Mouse (Mus musculus) CH12.LX (cell line): ENCODE measurements at regions not wholly inside any gene's neighbourhood (a gene's known extent, or its start where the extent isn't known, plus 50 kb on each side); places are given as distances from the start of the nearest gene placed in this dataset.
A peak's percentile ranks its signal among the peaks of the same experiment; 100 is the strongest.

Experiments used
- DNase-seq: peaks from one replicate; pipeline ENCODE4 v3.0.0-alpha.2; 2013; ENCODE audit errors: extremely low read depth
- H3K27ac ChIP-seq: 2 replicates; pipeline ENCODE4 v1.5.1; 2012; ENCODE audit warnings: low read depth, mild to moderate bottlenecking, control low read depth, moderate library complexity; ENCODE audit not compliant: insufficient read depth
- H3K27me3 ChIP-seq: replicated peaks from 2 replicates; pipeline ENCODE3; 2012; ENCODE audit warnings: inconsistent platforms
- H3K36me3 ChIP-seq, 2 experiments: replicated peaks in 1 of 2; 2 replicates each; pipeline versions ENCODE3 to v1.6.1; 2012; ENCODE audit warnings: inconsistent platforms in 1 of 2, low read length in 1 of 2, mild to moderate bottlenecking in 1 of 2, mixed read lengths in 1 of 2, moderate library complexity in 1 of 2; ENCODE audit not compliant: control insufficient read depth in 1 of 2, insufficient read depth in 1 of 2
- H3K4me1 ChIP-seq, 2 experiments: 2 replicates each; pipeline ENCODE4 v1.6.1; 2012; ENCODE audit warnings: inconsistent platforms in 1 of 2, moderate library complexity in 1 of 2; ENCODE audit not compliant: insufficient read depth in 2 of 2, control insufficient read depth in 1 of 2
- H3K4me2 ChIP-seq: 2 replicates; pipeline ENCODE4 v1.6.1; 2012; ENCODE audit warnings: low read depth, mild to moderate bottlenecking, control low read depth; ENCODE audit not compliant: poor library complexity, insufficient read depth, severe bottlenecking
- H3K4me3 ChIP-seq, 3 experiments: fragments of 150-350 bp in 1 of 3; sonication (generic) in 1 of 3; replicated peaks in 1 of 3; 2 replicates each; pipeline versions ENCODE3 to v1.5.1; 2011 to 2012; ENCODE audit warnings: low read depth in 2 of 3, low read length in 2 of 3, mild to moderate bottlenecking in 2 of 3, moderate library complexity in 2 of 3, control low read depth in 1 of 3, improper control_type of control experiment in 1 of 3, inconsistent platforms in 1 of 3, mixed read lengths in 1 of 3; ENCODE audit not compliant: poor library complexity in 1 of 3
- H3K79me2 ChIP-seq: replicated peaks from 2 replicates; pipeline ENCODE4 v1.6.1; 2012; ENCODE audit warnings: mild to moderate bottlenecking, moderate library complexity; ENCODE audit not compliant: control insufficient read depth, poor library complexity, insufficient read depth, severe bottlenecking; ENCODE audit errors: extremely low read depth
- H3K9ac ChIP-seq: 2 replicates; pipeline ENCODE4 v1.6.1; 2012; ENCODE audit warnings: low read depth, mild to moderate bottlenecking, control low read depth, moderate library complexity; ENCODE audit not compliant: insufficient read depth
- H3K9me3 ChIP-seq: replicated peaks from 2 replicates; pipeline ENCODE3; 2012; ENCODE audit warnings: low read length, inconsistent platforms, mixed read lengths
- BHLHE40 ChIP-seq: IDR thresholded peaks from 2 replicates; pipeline ENCODE4 v1.6.1; 2011; ENCODE audit warnings: mild to moderate bottlenecking, low read depth, low read length, improper control_type of control experiment
- CHD1 ChIP-seq: IDR thresholded peaks from 2 replicates; pipeline ENCODE4 v1.6.1; 2012; ENCODE audit warnings: low read depth, low read length, improper control_type of control experiment, inconsistent platforms
- CHD2 ChIP-seq: IDR thresholded peaks from 2 replicates; pipeline ENCODE4 v1.6.1; 2011; ENCODE audit warnings: low read length, improper control_type of control experiment
- CTCF ChIP-seq, 2 experiments: IDR thresholded peaks in 1 of 2; conservative IDR thresholded peaks in 1 of 2; 2 replicates each; pipeline ENCODE4 v1.5.1; 2011 to 2012; ENCODE audit warnings: low read depth in 2 of 2, low read length in 2 of 2, improper control_type of control experiment in 1 of 2, inconsistent platforms in 1 of 2, mild to moderate bottlenecking in 1 of 2, moderate library complexity in 1 of 2
- EP300 ChIP-seq: IDR thresholded peaks from 2 replicates; pipeline ENCODE4 v1.6.1; 2011; ENCODE audit warnings: low read length, improper control_type of control experiment
- HCFC1 ChIP-seq: IDR thresholded peaks from 2 replicates; pipeline ENCODE4 v1.6.1; 2012; ENCODE audit warnings: low read depth, mild to moderate bottlenecking, inconsistent platforms, low read length, improper control_type of control experiment
- JUN ChIP-seq: IDR thresholded peaks from 2 replicates; pipeline ENCODE4 v1.6.1; 2011; ENCODE audit warnings: low read depth, mild to moderate bottlenecking, low read length, improper control_type of control experiment, moderate library complexity; ENCODE audit not compliant: insufficient read depth
- KAT2A ChIP-seq: IDR thresholded peaks from 2 replicates; pipeline ENCODE4 v1.6.1; 2012; ENCODE audit warnings: low read length, improper control_type of control experiment, inconsistent platforms; ENCODE audit not compliant: insufficient replicate concordance
- MAFK ChIP-seq: IDR thresholded peaks from 2 replicates; pipeline ENCODE4 v1.6.1; 2011; ENCODE audit warnings: low read length, improper control_type of control experiment; ENCODE audit not compliant: insufficient replicate concordance
- RCOR1 ChIP-seq: conservative IDR thresholded peaks from 2 replicates; pipeline ENCODE4 v1.6.1; 2012; ENCODE audit warnings: low read depth, mild to moderate bottlenecking, inconsistent platforms, low read length, improper control_type of control experiment
- SMC3 ChIP-seq: IDR thresholded peaks from 2 replicates; pipeline ENCODE4 v1.6.1; 2011; ENCODE audit warnings: low read depth, low read length, improper control_type of control experiment
- TBP ChIP-seq: conservative IDR thresholded peaks from 2 replicates; pipeline ENCODE4 v1.6.1; 2011; ENCODE audit warnings: low read depth, low read length, improper control_type of control experiment
- TCF12 ChIP-seq: IDR thresholded peaks from 2 replicates; pipeline ENCODE4 v1.6.1; 2014; ENCODE audit warnings: low read depth, mild to moderate bottlenecking, inconsistent platforms, low read length, improper control_type of control experiment
- USF2 ChIP-seq: conservative IDR thresholded peaks from 2 replicates; pipeline ENCODE4 v1.6.1; 2011; ENCODE audit warnings: low read depth, low read length, improper control_type of control experiment
- ZC3H11A ChIP-seq: IDR thresholded peaks from 2 replicates; pipeline ENCODE4 v1.6.1; 2012; ENCODE audit warnings: low read depth, mild to moderate bottlenecking, inconsistent platforms, low read length, improper control_type of control experiment
- ZMIZ1 ChIP-seq: IDR thresholded peaks from 2 replicates; pipeline ENCODE4 v1.6.1; 2012; ENCODE audit warnings: low read depth, mild to moderate bottlenecking, inconsistent platforms, low read length, improper control_type of control experiment
- dilution Hi-C: fragments of 300-500 bp; cut with MboI; formaldehyde crosslinking; loops from 2 replicates; pipeline ENCODE4 v1.14.3; 2020; ENCODE audit warnings: low sequenced_read_pairs; ENCODE audit not compliant: extremely low pct_unique_long_range_greater_than_20kb, extremely low pct_ligation_motif_present
- in situ Hi-C: fragments of 300-500 bp; cut with MboI; formaldehyde crosslinking; loops from 3 replicates; pipeline ENCODE4 v1.14.3; 2019; ENCODE audit warnings: low sequenced_read_pairs, low pct_ligation_motif_present, low pct_unique_long_range_greater_than_20kb, mixed read lengths

DNA sequence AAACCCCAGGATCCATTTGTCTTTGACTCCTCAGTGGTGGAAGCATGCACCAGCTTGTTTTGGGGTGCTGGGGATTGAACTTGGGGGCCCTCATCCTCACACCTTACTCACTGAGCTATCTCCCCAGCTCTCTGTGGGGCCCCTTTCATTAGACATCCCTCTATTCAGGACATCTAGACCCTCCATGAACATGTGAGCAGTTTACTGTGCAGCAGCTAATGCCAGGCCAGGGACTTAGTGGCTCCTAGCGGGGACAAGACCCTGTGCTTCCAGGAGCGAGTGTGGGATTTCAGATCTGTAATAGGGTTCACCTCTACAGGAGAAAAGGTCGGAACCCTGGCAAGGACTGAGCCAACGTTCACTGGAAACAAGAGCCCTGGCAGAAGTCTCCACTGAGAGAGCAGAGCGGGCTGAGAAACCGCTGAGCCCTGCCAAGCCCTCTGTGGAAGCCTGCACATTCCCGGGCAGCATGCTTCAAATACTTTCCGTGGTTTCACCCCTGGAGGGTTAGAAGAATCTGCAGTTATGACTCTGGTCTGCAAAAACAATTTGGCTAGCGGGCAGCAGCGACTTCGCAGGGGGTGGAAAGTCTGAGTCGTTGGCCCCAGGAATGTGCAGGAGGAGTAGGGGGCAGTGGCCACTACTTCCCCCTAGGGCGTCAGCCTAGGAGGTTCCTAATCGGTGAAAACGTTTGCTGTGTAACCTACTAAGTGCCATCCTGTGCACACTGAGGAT lies 125.6 kb downstream of the Smad6 start:
- no peaks in the 10 kb centered on the region for H3K9me3 ChIP-seq
- dilution Hi-C loops (no loop called here), in situ Hi-C loops (no loop called here)
- H3K79me2 ChIP-seq, result no peaks in the 10 kb centered on the region
- no peak overlapping the region for H3K27ac ChIP-seq
- TF ChIP-seq TCF12 (no peak), CHD1 (no peak), EP300 (0 out of 2 replicates have a peak, but pooled peaks have one; percentile 10), JUN (0 out of 2 replicates have a peak, but pooled peaks have one; percentile 5), KAT2A (no peak), USF2 (no peak), SMC3 (no peak), RCOR1 (no peak)
- H3K9ac ChIP-seq, result no peak overlapping the region
- H3K27me3 ChIP-seq, result no peaks in the 10 kb centered on the region
- no peak overlapping the region for H3K4me2 ChIP-seq
- H3K4me3 ChIP-seq, result no peak overlapping the region
- H3K36me3 ChIP-seq, result no peaks in the 10 kb centered on the region
- peak; percentile 24 for DNase-seq
- peaks cover 3 to 10% of the 10 kb centered on the region in 2 experiments; a peak in 1 of 4 replicates for H3K4me1 ChIP-seq

DNA sequence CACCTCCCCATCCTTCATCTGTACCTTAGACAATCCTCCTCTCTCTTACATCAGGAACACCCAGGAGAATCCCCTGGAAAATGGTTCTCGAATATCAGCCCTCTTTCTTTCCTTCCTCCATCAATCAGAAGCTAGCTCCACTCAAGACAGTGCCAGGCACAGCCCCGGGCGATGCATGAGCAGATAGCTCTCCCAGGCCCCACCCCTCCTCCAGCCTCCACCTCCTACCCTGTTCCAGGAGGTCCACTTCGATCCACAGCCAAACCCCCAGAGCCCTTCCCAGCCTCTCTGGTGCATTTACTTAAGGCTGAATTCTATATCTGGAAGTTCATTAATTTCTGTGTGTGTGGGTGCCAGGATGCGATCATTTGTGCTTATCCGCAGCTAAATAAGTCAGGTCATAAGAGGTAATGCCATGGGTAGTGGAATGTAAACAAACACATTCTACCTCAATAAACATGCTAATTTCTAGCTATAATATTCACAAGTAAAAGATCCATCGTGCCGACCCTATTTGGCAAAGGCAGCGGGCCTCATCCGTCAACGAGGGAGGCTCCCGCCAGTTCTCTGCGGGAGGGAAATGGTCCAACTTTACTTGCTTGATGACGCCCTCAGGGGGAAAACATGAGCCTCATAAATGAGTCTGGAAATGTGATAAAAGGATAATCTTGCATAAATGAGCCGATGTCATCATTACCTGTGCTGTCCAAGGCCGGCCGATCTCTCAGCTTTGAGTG lies 129.5 kb downstream of the Smad6 start:
- dilution Hi-C loops (no loop called here), in situ Hi-C loops (no loop called here)
- Histone ChIP-seq H3K9ac (no peak overlapping the region), H3K79me2 (no peaks in the 10 kb centered on the region), H3K4me1 (peaks cover 3 to 10% of the 10 kb centered on the region in 2 experiments; a peak in 1 of 4 replicates), H3K36me3 (no peaks in the 10 kb centered on the region), H3K27ac (no peak overlapping the region), H3K27me3 (no peaks in the 10 kb centered on the region), H3K9me3 (no peaks in the 10 kb centered on the region), H3K4me2 (no peak overlapping the region), H3K4me3 (no peak overlapping the region)
- TF ChIP-seq BHLHE40 (no peak), USF2 (no peak), CTCF (conservative IDR thresholded peaks at IDR 0.05 in 1 of 2, IDR thresholded peaks at IDR 0.05 in 1 of 2; ENCODE audit: low read depth in 2 of 2, low read length in 2 of 2) (no peak), TBP (no peak), KAT2A (no peak), ZC3H11A (no peak), CHD1 (no peak), ZMIZ1 (no peak), MAFK (no peak), CHD2 (no peak), HCFC1 (no peak), EP300 (no peak)
- DNase-seq, result no peak
